28 mouse cellular contexts compared by ENCODE assay signal in the genomic region with DNA sequence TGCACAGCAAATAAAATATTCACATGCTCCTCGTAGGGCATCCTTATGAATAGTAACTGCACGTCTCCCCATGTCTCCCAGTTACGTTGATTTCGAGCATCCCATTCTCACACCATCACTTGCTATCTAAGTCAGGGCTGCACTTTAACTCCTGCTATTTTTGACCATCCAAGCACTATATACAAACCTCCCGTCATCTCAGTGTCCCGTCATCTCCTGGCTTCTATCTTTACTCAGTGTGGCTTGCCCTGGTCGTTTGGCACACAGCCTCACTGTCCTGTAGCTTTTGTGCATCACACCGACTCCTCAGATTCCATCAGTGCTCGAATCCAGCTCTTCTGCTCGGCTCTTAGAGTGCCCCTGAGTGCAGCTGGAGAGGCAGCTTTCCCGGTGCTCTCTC.
DNase-seq lines count a peak whose midpoint lies in the region; ATAC-seq lines count a peak whose summit lies in the region.
"Had no signal": no experiment of that assay in that cellular context is flagged by ENCODE, and none has a peak within 500 bp of the region (broad histone marks: within the 10 kb centered on the region; RNA-seq: fewer than 3 reads in every experiment).

No protein-coding gene starts in this region.

- no peak overlapping the region; the same call in 1 of the 2 replicates for H3K9ac ChIP-seq in heart, embryonic 13.5 days
- H3K9ac ChIP-seq in heart, embryonic 16.5 days (ENCODE audit: low read length): 0 out of 2 replicates have a peak overlapping the region, but pooled peaks have one; percentile 25
- H3K9ac ChIP-seq: embryonic facial prominence, embryonic 13.5 days; forebrain, embryonic 12.5 days; forebrain, embryonic 15.5 days; hindbrain, embryonic 13.5 days; intestine, embryonic 15.5 days; kidney, embryonic 15.5 days had no signal

- no peaks in the 10 kb centered on the region for H3K27me3 ChIP-seq in heart, embryonic 10.5 days (ENCODE audit: insufficient read depth, poor library complexity, severe bottlenecking)
- H3K27me3 ChIP-seq in heart, embryonic 13.5 days (replicated peaks): no peaks in the 10 kb centered on the region
- no peaks in the 10 kb centered on the region for H3K27me3 ChIP-seq in heart, embryonic 16.5 days (ENCODE audit: control insufficient read depth, insufficient read depth, low read length)
- H3K27me3 ChIP-seq: embryonic facial prominence, embryonic 13.5 days; forebrain, embryonic 12.5 days; forebrain, embryonic 15.5 days; hindbrain, embryonic 13.5 days; intestine, embryonic 15.5 days; kidney, embryonic 15.5 days had no signal

- H3K36me3 ChIP-seq in heart, embryonic 10.5 days: no peaks in the 10 kb centered on the region
- no peaks in the 10 kb centered on the region for H3K36me3 ChIP-seq in heart, embryonic 13.5 days
- H3K36me3 ChIP-seq in heart, embryonic 16.5 days (ENCODE audit: control insufficient read depth, insufficient read depth): no peaks in the 10 kb centered on the region
- H3K36me3 ChIP-seq: embryonic facial prominence, embryonic 10.5 days; embryonic facial prominence, embryonic 13.5 days; forebrain, embryonic 12.5 days; forebrain, embryonic 15.5 days; hindbrain, embryonic 10.5 days; hindbrain, embryonic 13.5 days; intestine, embryonic 15.5 days; kidney, embryonic 15.5 days had no signal

- peak overlapping the region; percentile 35 for H3K4me3 ChIP-seq in heart, embryonic 10.5 days
- H3K4me3 ChIP-seq in heart, embryonic 13.5 days: peak overlapping the region; percentile 36
- peak overlapping the region; percentile 23 for H3K4me3 ChIP-seq in heart, embryonic 16.5 days (ENCODE audit: low read length)
- H3K4me3 ChIP-seq: embryonic facial prominence, embryonic 10.5 days; embryonic facial prominence, embryonic 13.5 days; erythroblast, embryonic 14.5 days; forebrain, embryonic 12.5 days; forebrain, embryonic 15.5 days; hindbrain, embryonic 10.5 days; hindbrain, embryonic 13.5 days; intestine, embryonic 15.5 days; kidney, embryonic 15.5 days had no signal

- no peaks in the 10 kb centered on the region for H3K9me3 ChIP-seq in heart, embryonic 10.5 days
- no peaks in the 10 kb centered on the region for H3K9me3 ChIP-seq in heart, embryonic 13.5 days
- H3K9me3 ChIP-seq in heart, embryonic 16.5 days (replicated peaks; ENCODE audit: control insufficient read depth, low read length): no peaks in the 10 kb centered on the region
- H3K9me3 ChIP-seq: embryonic facial prominence, embryonic 10.5 days; embryonic facial prominence, embryonic 13.5 days; forebrain, embryonic 12.5 days; forebrain, embryonic 15.5 days; hindbrain, embryonic 10.5 days; hindbrain, embryonic 13.5 days; intestine, embryonic 15.5 days; kidney, embryonic 15.5 days had no signal

- DNase-seq in heart, embryonic 10.5 days (ENCODE audit: low spot score): no peak
- no peak for DNase-seq in heart, postnatal 4 days
- no peak for DNase-seq in heart, postnatal 14 days
- DNase-seq in heart, postnatal 25 days (ENCODE audit: low spot score): no peak
- DNase-seq in embryo, embryonic 10 days (ENCODE audit: low spot score): no peak
- DNase-seq: adrenal gland, adult 2 months; adrenal gland, postnatal 14 days; B cell, adult 2 months; cerebellum, adult 11 months; cerebellum, adult 2 months; cerebellum, adult 9-11 months; cerebellum, postnatal 25 days; embryo, embryonic 11 days; gastrocnemius, postnatal 25 days; kidney, adult 11 months; kidney, adult 8-10 months had no signal

- peak overlapping the region; percentile 64 for H3K4me2 ChIP-seq in heart, embryonic 13.5 days
- peak overlapping the region; percentile 56 for H3K4me2 ChIP-seq in heart, embryonic 16.5 days (ENCODE audit: low read depth, low read length)
- H3K4me2 ChIP-seq: embryonic facial prominence, embryonic 13.5 days; forebrain, embryonic 12.5 days; forebrain, embryonic 15.5 days; hindbrain, embryonic 13.5 days; intestine, embryonic 15.5 days; kidney, embryonic 15.5 days had no signal

- intact Hi-C loops in heart, postnatal 14 days (cut with DNase I): no loop called here
- intact Hi-C loops in heart, postnatal 25 days (cut with DNase I): no loop called here

- peaks cover 12% of the 10 kb centered on the region; the same call in 1 of the 2 replicates for H3K4me1 ChIP-seq in heart, embryonic 10.5 days
- H3K4me1 ChIP-seq in heart, embryonic 13.5 days: peaks cover 13% of the 10 kb centered on the region
- H3K4me1 ChIP-seq in heart, embryonic 16.5 days (ENCODE audit: control insufficient read depth, insufficient read depth, low read length): peaks cover 5% of the 10 kb centered on the region; the same call in 1 of the 2 replicates
- H3K4me1 ChIP-seq: embryonic facial prominence, embryonic 10.5 days; embryonic facial prominence, embryonic 13.5 days; forebrain, embryonic 12.5 days; forebrain, embryonic 15.5 days; hindbrain, embryonic 10.5 days; hindbrain, embryonic 13.5 days; intestine, embryonic 15.5 days had no signal

- ATAC-seq in heart, embryonic 13.5 days (ENCODE audit: extremely low read depth, insufficient number of reproducible peaks, low FRiP score, low TSS enrichment): 0 out of 2 replicates have a peak, but pooled peaks have one; percentile 61
- peak; percentile 60 for ATAC-seq in heart, embryonic 16.5 days (replicated peaks; ENCODE audit: extremely low read depth, insufficient read depth, low FRiP score)
- ATAC-seq: forebrain, embryonic 15.5 days; hindbrain, embryonic 16.5 days; intestine, embryonic 15.5 days had no signal

- peak overlapping the region; percentile 80 for H3K27ac ChIP-seq in heart, embryonic 10.5 days
- peak overlapping the region; percentile 73 for H3K27ac ChIP-seq in heart, embryonic 13.5 days (replicated peaks)
- peak overlapping the region; percentile 52 for H3K27ac ChIP-seq in heart, embryonic 16.5 days (ENCODE audit: low read length)
- H3K27ac ChIP-seq: embryonic facial prominence, embryonic 10.5 days; embryonic facial prominence, embryonic 13.5 days; forebrain, embryonic 12.5 days; forebrain, embryonic 15.5 days; hindbrain, embryonic 10.5 days; hindbrain, embryonic 13.5 days; intestine, embryonic 15.5 days; kidney, embryonic 15.5 days had no signal

- 42% methylated on average over 11 of the region's 11 CpGs for WGBS in heart, embryonic 10.5 days
- 30% methylated on average over 11 of the region's 11 CpGs for WGBS in heart, embryonic 13.5 days
- WGBS in heart, embryonic 16.5 days: 36% methylated on average over 11 of the region's 11 CpGs
